In genomic region chr19:60611525-60612215, GRCm38 (mm10) we compare ENCODE assay signal across 8 mouse cellular contexts. TPM values are rescaled to one million over a fixed set of nuclear protein-coding genes. Genes with fewer than 3 reads are reported as not detected.
A peak's percentile ranks its signal among the peaks of the same experiment; 100 is the strongest.
DNase-seq lines count a peak whose midpoint lies in the region; ATAC-seq and TF ChIP-seq lines count a peak whose summit lies in the region.

No protein-coding gene starts in this region.

- 42% methylated on average over 12 of the region's 12 CpGs for WGBS in forebrain, embryonic 10.5 days
- 41% methylated on average over 12 of the region's 12 CpGs for WGBS in forebrain, embryonic 15.5 days
- WGBS in lung, embryonic 14.5 days: 41% methylated on average over 12 of the region's 12 CpGs
- 46% methylated on average over 12 of the region's 12 CpGs for WGBS in limb, embryonic 11.5 days

- H3K9me3 ChIP-seq in forebrain, embryonic 10.5 days: no peaks in the 10 kb centered on the region
- H3K9me3 ChIP-seq in forebrain, embryonic 15.5 days: no peaks in the 10 kb centered on the region
- H3K9me3 ChIP-seq in lung, embryonic 14.5 days (ENCODE audit: low read depth, low read length): no peaks in the 10 kb centered on the region
- no peaks in the 10 kb centered on the region for H3K9me3 ChIP-seq in limb, embryonic 11.5 days (ENCODE audit: control insufficient read depth, low read length)

- ATAC-seq in forebrain, embryonic 15.5 days (replicated peaks): no peak
- ATAC-seq in lung, embryonic 14.5 days (ENCODE audit: insufficient read depth): no peak
- no peak for ATAC-seq in limb, embryonic 11.5 days (ENCODE audit: insufficient number of reproducible peaks, low FRiP score, low TSS enrichment, low read depth)

- intact Hi-C loops in left cerebral cortex, postnatal 36 days (cut with DNase I): loop anchor here (10.0 kb wide), 1 partner anchor 133 kb away; no protein-coding TSS in a partner anchor

- H3K27me3 ChIP-seq in forebrain, embryonic 10.5 days (ENCODE audit: poor library complexity, severe bottlenecking): no peaks in the 10 kb centered on the region
- H3K27me3 ChIP-seq in forebrain, embryonic 15.5 days: no peaks in the 10 kb centered on the region
- H3K27me3 ChIP-seq in lung, embryonic 14.5 days (ENCODE audit: insufficient read depth, low read length): no peaks in the 10 kb centered on the region
- no peaks in the 10 kb centered on the region for H3K27me3 ChIP-seq in limb, embryonic 11.5 days (ENCODE audit: control insufficient read depth, insufficient read depth, low read length)

- no peak overlapping the region for H3K9ac ChIP-seq in forebrain, embryonic 15.5 days (replicated peaks)
- H3K9ac ChIP-seq in lung, embryonic 14.5 days: no peak overlapping the region
- H3K9ac ChIP-seq in limb, embryonic 11.5 days (ENCODE audit: low read length): no peak overlapping the region

- peak; percentile 19 for DNase-seq in forebrain, embryonic 10.5 days (ENCODE audit: extremely low spot score, low spot score)
- DNase-seq in lung, embryonic 14.5 days: peak; percentile 24
- DNase-seq in lung, postnatal 25 days (ENCODE audit: low spot score): no peak
- DNase-seq in adrenal gland, postnatal 25 days: peak; percentile 16
- DNase-seq in limb, embryonic 11.5 days (ENCODE audit: low spot score): peak; percentile 39
- peak; percentile 7 for DNase-seq in thymus, postnatal 14 days
- no peak for DNase-seq in left cerebral cortex, postnatal 36 days (ENCODE audit: low spot score in 2 of 2)

- H3K4me1 ChIP-seq in forebrain, embryonic 10.5 days: peaks cover 9% of the 10 kb centered on the region
- peaks cover 5% of the 10 kb centered on the region; the same call in 1 of the 2 replicates for H3K4me1 ChIP-seq in forebrain, embryonic 15.5 days
- no peaks in the 10 kb centered on the region for H3K4me1 ChIP-seq in lung, embryonic 14.5 days (ENCODE audit: insufficient read depth)
- no peaks in the 10 kb centered on the region for H3K4me1 ChIP-seq in limb, embryonic 11.5 days (ENCODE audit: control insufficient read depth, insufficient read depth, low read length)

- H3K36me3 ChIP-seq in forebrain, embryonic 10.5 days (replicated peaks): no peaks in the 10 kb centered on the region
- no peaks in the 10 kb centered on the region for H3K36me3 ChIP-seq in forebrain, embryonic 15.5 days
- H3K36me3 ChIP-seq in lung, embryonic 14.5 days (ENCODE audit: insufficient read depth): no peaks in the 10 kb centered on the region
- no peaks in the 10 kb centered on the region for H3K36me3 ChIP-seq in limb, embryonic 11.5 days (ENCODE audit: control insufficient read depth, insufficient read depth, low read length)

- no peak overlapping the region for H3K4me2 ChIP-seq in forebrain, embryonic 15.5 days (replicated peaks)
- H3K4me2 ChIP-seq in lung, embryonic 14.5 days: no peak overlapping the region
- no peak overlapping the region for H3K4me2 ChIP-seq in limb, embryonic 11.5 days (ENCODE audit: low read depth, severe bottlenecking)

- TF ChIP-seq CTCF in lung, embryonic 14.5 days (IDR thresholded peaks at IDR 0.05; ENCODE audit: low read depth): peak; percentile 52

- no peak overlapping the region for H3K4me3 ChIP-seq in forebrain, embryonic 10.5 days
- no peak overlapping the region for H3K4me3 ChIP-seq in forebrain, embryonic 15.5 days
- H3K4me3 ChIP-seq in lung, embryonic 14.5 days (ENCODE audit: low read depth, low read length): no peak overlapping the region
- no peak overlapping the region for H3K4me3 ChIP-seq in limb, embryonic 11.5 days (ENCODE audit: low read depth, low read length)

- H3K27ac ChIP-seq in forebrain, embryonic 10.5 days: no peak overlapping the region
- H3K27ac ChIP-seq in forebrain, embryonic 15.5 days (replicated peaks): no peak overlapping the region
- H3K27ac ChIP-seq in lung, embryonic 14.5 days (ENCODE audit: low read depth): no peak overlapping the region
- H3K27ac ChIP-seq in limb, embryonic 11.5 days (replicated peaks; ENCODE audit: low read depth, low read length): no peak overlapping the region

RNA-seq across cellular contexts. Expression of gene Cacul1, which starts 30.8 kb away (rescaled TPM):
- 24.6 and 26.6 TPM in 2 replicates for polyA plus RNA-seq in forebrain, embryonic 10.5 days (2016; fragmentation: Nextera tagmentation; extraction: Ambion mirVana)
- 23.2 and 26.2 TPM in 2 replicates for polyA plus RNA-seq in forebrain, embryonic 15.5 days (2015; fragmentation: Nextera tagmentation; extraction: Ambion mirVana)
- 29.3 and 30.8 TPM in 2 replicates for polyA plus RNA-seq in lung, embryonic 14.5 days (2014; fragmentation: Nextera tagmentation; extraction: Ambion mirVana)
- total RNA-seq in adrenal gland, postnatal 25 days (2021): 40.7 and 49.5 TPM in 2 replicates
- 33.8 and 36.7 TPM in 2 replicates for polyA plus RNA-seq in limb, embryonic 11.5 days (2014; fragmentation: Nextera tagmentation; extraction: Ambion mirVana)
- 10 to 100 TPM; 45.6 to 54.5 TPM for total RNA-seq in left cerebral cortex, postnatal 36 days (2021)

Comparison
In these comparisons a context has a peak if more than half of its experiments do, and no peak if none do; other contexts are left out.
1. DNase-seq: peak in forebrain, embryonic 10.5 days (single experiment), lung, embryonic 14.5 days (single experiment), adrenal gland, postnatal 25 days (single experiment), limb, embryonic 11.5 days (single experiment) and thymus, postnatal 14 days (single experiment); none in lung, postnatal 25 days (single experiment) and left cerebral cortex, postnatal 36 days (0 of 2).